Mouse (Mus musculus) ES-E14 (cell line): ENCODE results near the gene Slc41a2. TPM values are rescaled to one million over a fixed set of nuclear protein-coding genes. Genes with fewer than 3 reads are reported as not detected.

Experiments used
- DNase-seq: peaks from one replicate; pipeline ENCODE4 v3.0.0-alpha.2; 2013; ENCODE audit warnings: low read depth, low spot score
- H3K27ac ChIP-seq: 2 replicates; pipeline ENCODE4 v1.5.1; 2012; ENCODE audit warnings: low read depth, mild to moderate bottlenecking, low read length, moderate library complexity, mixed read lengths; ENCODE audit not compliant: poor library complexity, insufficient read depth, severe bottlenecking
- H3K36me3 ChIP-seq: 2 replicates; pipeline ENCODE4 v1.6.1; 2012; ENCODE audit warnings: mild to moderate bottlenecking, low read length, moderate library complexity, mixed read lengths; ENCODE audit not compliant: control insufficient read depth, poor library complexity, insufficient read depth, severe bottlenecking
- H3K4me1 ChIP-seq, 2 experiments: fragments of 150-350 bp in 1 of 2; sonication (generic) in 1 of 2; 2 replicates each; pipeline ENCODE4 v1.6.1; 2012; ENCODE audit warnings: low read length in 2 of 2, mild to moderate bottlenecking in 1 of 2, mixed read lengths in 1 of 2; ENCODE audit not compliant: control insufficient read depth in 2 of 2, insufficient read depth in 2 of 2, poor library complexity in 1 of 2
- H3K4me3 ChIP-seq, 2 experiments: fragments of 150-350 bp in 1 of 2; sonication (generic) in 1 of 2; 2 replicates each; pipeline ENCODE4 v1.5.1; 2012; ENCODE audit warnings: low read length in 2 of 2, low read depth in 1 of 2, mild to moderate bottlenecking in 1 of 2, mixed read lengths in 1 of 2; ENCODE audit not compliant: insufficient read depth in 1 of 2, poor library complexity in 1 of 2, severe bottlenecking in 1 of 2
- H3K9ac ChIP-seq: 2 replicates; pipeline ENCODE4 v1.6.1; 2012; ENCODE audit warnings: low read depth, mild to moderate bottlenecking, low read length, mixed read lengths; ENCODE audit not compliant: poor library complexity, insufficient read depth, severe bottlenecking
- H3K9me3 ChIP-seq: fragments of 150-350 bp; sonication (generic); 2 replicates; pipeline ENCODE4 v1.6.1; 2012; ENCODE audit warnings: low read depth, mild to moderate bottlenecking, low read length; ENCODE audit not compliant: control insufficient read depth, insufficient read depth
- CHD2 ChIP-seq: IDR thresholded peaks from 2 replicates; pipeline ENCODE4 v1.6.1; 2014; ENCODE audit warnings: mild to moderate bottlenecking, low read depth, low read length, inconsistent platforms
- HCFC1 ChIP-seq: IDR thresholded peaks from 2 replicates; pipeline ENCODE4 v1.6.1; 2012; ENCODE audit warnings: low read length, inconsistent platforms, borderline replicate concordance; ENCODE audit not compliant: insufficient read depth
- MAFK ChIP-seq: IDR thresholded peaks from 2 replicates; pipeline ENCODE4 v1.6.1; 2014; ENCODE audit warnings: mild to moderate bottlenecking, low read depth, low read length, inconsistent platforms; ENCODE audit not compliant: insufficient read depth
- ZC3H11A ChIP-seq: IDR thresholded peaks from 2 replicates; pipeline ENCODE4 v1.6.1; 2012; ENCODE audit warnings: low read depth, mild to moderate bottlenecking, inconsistent platforms, low read length, borderline replicate concordance
- ZNF384 ChIP-seq: IDR thresholded peaks from 2 replicates; pipeline ENCODE4 v1.6.1; 2012; ENCODE audit warnings: low read depth, low read length, inconsistent platforms
- in situ Hi-C, 2 experiments: fragments of 600-800 bp; cut with MboI; formaldehyde crosslinking; loops; one replicate each; pipeline ENCODE4 v1.15.1; 2025; ENCODE audit warnings: low sequenced_read_pairs in 2 of 2, inconsistent platforms in 1 of 2; ENCODE audit not compliant: unreplicated experiment in 2 of 2
- total RNA-seq: library from RNA; depleted of rRNA; stranded (reverse); fragments of 300-350 nt; gene quantifications from 2 replicates; pipeline ENCODE4 v1.2.3, GENCODE M21; 2012

Gene Slc41a2
- total RNA-seq, 1 experiment: 1.1 TPM

DNA sequence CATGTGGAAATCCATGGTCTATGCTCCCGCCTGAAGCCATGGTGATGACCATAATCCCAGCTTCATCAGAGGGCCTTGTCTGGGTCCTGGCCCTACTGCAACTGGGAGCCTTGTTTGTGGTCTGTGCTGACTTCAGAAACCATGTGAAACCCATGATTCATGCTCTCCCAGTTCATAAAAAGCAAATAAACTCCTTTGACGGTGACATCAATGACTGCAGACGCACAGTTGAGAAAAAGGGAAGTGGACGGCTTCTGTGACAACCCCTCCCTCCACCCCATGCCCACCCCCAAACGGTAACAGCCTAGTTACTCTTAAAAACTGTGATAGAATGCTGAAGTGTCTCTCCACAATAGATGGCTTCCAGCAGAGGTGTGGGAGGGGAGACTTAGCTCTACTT lies 122.1 kb downstream of the Slc41a2 start:
- Histone ChIP-seq H3K27ac (no peak overlapping the region), H3K9me3 (no peaks in the 10 kb centered on the region), H3K4me3 (no peak overlapping the region), H3K4me1 (no peaks in the 10 kb centered on the region), H3K36me3 (no peaks in the 10 kb centered on the region), H3K9ac (no peak overlapping the region)
- in situ Hi-C loops: no loop called here
- TF ChIP-seq MAFK (no peak), HCFC1 (no peak), ZC3H11A (no peak), ZNF384 (no peak), CHD2 (no peak)
- no peak for DNase-seq

DNA sequence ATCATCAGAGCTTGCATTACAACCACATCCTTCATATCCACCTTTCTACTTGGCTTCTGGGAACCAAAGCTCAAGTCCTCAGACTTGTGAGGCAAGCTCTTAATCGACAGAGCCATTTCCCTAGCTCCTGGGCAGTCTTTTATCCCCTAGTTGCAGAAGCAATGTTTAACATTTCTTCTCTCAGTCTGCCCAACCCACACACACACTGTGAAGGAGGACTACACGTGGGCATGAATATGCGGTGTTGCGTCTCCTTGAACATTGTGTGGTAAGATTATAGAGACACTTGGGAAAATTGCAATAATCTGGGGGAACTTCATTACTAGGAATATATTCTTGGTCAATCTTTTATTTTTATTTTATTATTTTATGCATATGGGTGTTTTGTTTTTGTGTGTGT lies 125.1 kb downstream of the Slc41a2 start:
- Histone ChIP-seq H3K4me1 (no peaks in the 10 kb centered on the region), H3K4me3 (no peak overlapping the region), H3K36me3 (no peaks in the 10 kb centered on the region), H3K9me3 (no peaks in the 10 kb centered on the region), H3K27ac (no peak overlapping the region), H3K9ac (no peak overlapping the region)
- no peak for DNase-seq
- in situ Hi-C loops: no loop called here
- TF ChIP-seq CHD2: no peak
- TF ChIP-seq HCFC1: no peak
- no peak for TF ChIP-seq ZNF384
- TF ChIP-seq ZC3H11A: no peak
- no peak for TF ChIP-seq MAFK

DNA sequence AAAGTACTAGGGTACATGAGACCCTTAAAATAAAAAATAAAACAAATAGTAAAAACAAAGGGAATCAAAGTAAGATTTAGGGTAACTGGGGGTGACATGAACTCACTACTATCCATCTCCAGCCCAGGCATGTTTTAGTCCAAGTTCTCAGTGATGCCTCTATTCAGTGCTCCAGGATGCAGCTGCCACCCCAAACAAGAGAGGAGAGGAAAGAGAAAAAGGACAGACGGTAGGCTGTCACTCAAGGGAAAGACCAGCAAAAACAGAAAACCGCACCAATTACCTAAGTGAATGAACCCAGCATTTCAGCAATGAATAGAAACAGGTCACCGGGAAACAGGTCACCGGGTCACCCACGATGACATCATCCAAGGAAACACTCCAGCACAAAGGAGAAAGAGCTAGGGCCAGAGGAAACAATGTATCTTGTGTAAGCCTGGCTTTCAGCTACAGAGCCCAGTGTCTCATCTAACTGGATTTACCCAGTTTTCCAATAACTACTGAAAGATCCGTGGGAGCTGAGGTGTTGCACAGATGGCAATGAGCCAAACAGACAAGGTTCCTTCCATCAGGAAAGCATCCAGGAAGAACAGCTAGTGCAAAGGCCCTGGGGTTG lies 126.6 kb downstream of the Slc41a2 start:
- DNase-seq: no peak
- Histone ChIP-seq H3K4me1 (no peaks in the 10 kb centered on the region), H3K9me3 (no peaks in the 10 kb centered on the region), H3K27ac (no peak overlapping the region), H3K9ac (no peak overlapping the region), H3K4me3 (no peak overlapping the region), H3K36me3 (no peaks in the 10 kb centered on the region)
- in situ Hi-C loops: no loop called here
- TF ChIP-seq ZC3H11A (no peak), CHD2 (no peak), HCFC1 (no peak), ZNF384 (no peak), MAFK (no peak)

DNA sequence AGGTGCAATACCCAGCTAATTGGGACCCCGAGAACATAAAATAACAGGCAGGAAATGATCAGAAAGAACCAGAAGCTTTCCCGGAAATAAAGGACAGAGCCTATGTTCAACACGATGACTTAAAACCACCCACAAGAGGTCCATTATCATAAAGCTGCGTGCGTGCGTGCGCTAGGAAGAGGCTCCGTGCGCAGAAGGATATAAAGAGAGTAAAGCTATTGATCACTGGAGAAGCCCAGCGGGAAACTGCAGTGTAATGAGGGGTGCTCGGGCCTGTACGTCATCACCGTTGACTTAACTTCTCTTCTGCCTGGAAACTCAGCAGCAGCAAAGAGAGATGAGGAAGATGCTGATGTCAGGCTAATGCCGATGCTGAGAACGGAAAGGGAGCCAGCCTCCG lies 127.6 kb downstream of the Slc41a2 start:
- no peaks in the 10 kb centered on the region for H3K9me3 ChIP-seq
- H3K9ac ChIP-seq: no peak overlapping the region
- TF ChIP-seq HCFC1 (no peak), ZC3H11A (no peak), ZNF384 (no peak), MAFK (no peak), CHD2 (no peak)
- DNase-seq: no peak
- no peak overlapping the region for H3K4me3 ChIP-seq
- no peaks in the 10 kb centered on the region for H3K36me3 ChIP-seq
- in situ Hi-C loops: no loop called here
- H3K27ac ChIP-seq: no peak overlapping the region
- H3K4me1 ChIP-seq: no peaks in the 10 kb centered on the region

DNA sequence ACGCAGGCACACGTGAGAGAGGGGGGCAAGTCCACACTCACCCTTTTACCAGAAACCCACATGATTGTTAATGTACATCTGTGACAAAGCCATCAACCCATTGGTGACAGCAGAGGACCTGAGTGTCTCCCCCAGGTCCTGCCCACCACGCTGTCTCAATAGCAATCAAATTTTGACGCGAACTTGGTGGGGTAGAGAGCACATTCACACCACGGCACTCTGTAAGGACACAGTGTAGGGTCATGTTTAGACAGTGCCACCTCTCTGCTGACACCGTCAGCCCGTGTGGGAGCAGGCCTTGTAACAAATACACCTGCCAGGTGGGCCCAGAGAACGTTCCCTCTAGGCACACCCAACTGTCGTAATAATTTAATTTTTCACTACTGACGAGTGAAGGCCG lies 128.3 kb downstream of the Slc41a2 start:
- TF ChIP-seq ZNF384 (no peak), CHD2 (no peak), ZC3H11A (no peak), HCFC1 (no peak), MAFK (no peak)
- Histone ChIP-seq H3K4me1 (no peaks in the 10 kb centered on the region), H3K9ac (no peak overlapping the region), H3K36me3 (no peaks in the 10 kb centered on the region), H3K27ac (peak overlapping the region; percentile 26; the same call in 1 of the 2 replicates), H3K4me3 (no peak overlapping the region), H3K9me3 (no peaks in the 10 kb centered on the region)
- no peak for DNase-seq
- in situ Hi-C loops: no loop called here
